Mouse (Mus musculus): ENCODE results near the gene Jazf1. TPM values are rescaled to one million over a fixed set of nuclear protein-coding genes. Genes with fewer than 3 reads are reported as not detected.

Gene Jazf1
- polyA plus RNA-seq, 1 experiment, result not detected

GRCm38 (mm10) chr6:52925458-52926042 lies 142.9 kb downstream of the Jazf1 start:
- Histone ChIP-seq H3K36me3 (replicated peaks; ENCODE audit: low read length) (no peaks in the 10 kb centered on the region), H3K9me3 (no peaks in the 10 kb centered on the region), H3K4me3 (replicated peaks) (no peak overlapping the region), H3K27me3 (replicated peaks) (peaks cover 27% of the 10 kb centered on the region), H3K4me1 (no peaks in the 10 kb centered on the region; the same call in 1 of the 2 replicates)
- TF ChIP-seq GATA1 (IDR thresholded peaks at IDR 0.05; ENCODE audit: borderline replicate concordance, low read length) (no peak), FLI1 (IDR thresholded peaks at IDR 0.05; ENCODE audit: low read length) (no peak)

DNA sequence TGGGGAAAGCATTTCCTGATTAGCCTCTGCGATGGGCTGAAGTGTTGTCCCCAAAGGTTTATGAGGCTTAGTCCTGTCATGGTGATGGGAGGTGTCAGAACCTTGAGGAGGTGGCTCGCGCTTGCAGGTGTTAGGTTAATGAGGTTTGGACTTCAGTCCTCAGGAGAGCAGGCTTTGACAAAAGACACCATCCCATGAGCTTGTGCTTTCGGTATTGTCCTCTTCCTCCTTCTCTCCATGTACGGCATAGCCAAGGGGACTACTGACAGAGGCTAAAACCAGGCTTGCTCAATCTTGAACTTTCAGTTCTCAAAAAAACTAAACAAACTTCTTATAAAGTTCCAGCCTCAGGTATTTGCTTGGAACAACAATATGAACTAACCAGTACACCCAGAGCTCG lies 147.2 kb downstream of the Jazf1 start:
- Histone ChIP-seq H3K4me1 (no peaks in the 10 kb centered on the region; the same call in 1 of the 2 replicates), H3K9me3 (no peaks in the 10 kb centered on the region), H3K36me3 (replicated peaks; ENCODE audit: low read length) (no peaks in the 10 kb centered on the region), H3K4me3 (replicated peaks) (no peak overlapping the region), H3K27me3 (replicated peaks) (peaks cover 49% of the 10 kb centered on the region)
- TF ChIP-seq FLI1 (IDR thresholded peaks at IDR 0.05; ENCODE audit: low read length) (no peak), GATA1 (IDR thresholded peaks at IDR 0.05; ENCODE audit: borderline replicate concordance, low read length) (no peak)

GRCm38 (mm10) chr6:52920719-52921118 lies 147.7 kb downstream of the Jazf1 start:
- Histone ChIP-seq H3K9me3 (no peaks in the 10 kb centered on the region), H3K27me3 (replicated peaks) (peaks cover 52% of the 10 kb centered on the region), H3K4me1 (no peaks in the 10 kb centered on the region; the same call in 1 of the 2 replicates), H3K4me3 (replicated peaks) (peak overlapping the region; percentile 35), H3K36me3 (replicated peaks; ENCODE audit: low read length) (no peaks in the 10 kb centered on the region)
- TF ChIP-seq GATA1 (IDR thresholded peaks at IDR 0.05; ENCODE audit: borderline replicate concordance, low read length) (no peak), FLI1 (IDR thresholded peaks at IDR 0.05; ENCODE audit: low read length) (no peak)

- H3K27me3 ChIP-seq (replicated peaks), result peaks cover 59% of the 10 kb centered on the region
- H3K4me1 ChIP-seq, result no peaks in the 10 kb centered on the region; the same call in 1 of the 2 replicates
- TF ChIP-seq GATA1 (IDR thresholded peaks at IDR 0.05; ENCODE audit: borderline replicate concordance, low read length), result no peak
- no peak for TF ChIP-seq FLI1 (IDR thresholded peaks at IDR 0.05; ENCODE audit: low read length)
- H3K36me3 ChIP-seq (replicated peaks; ENCODE audit: low read length), result no peaks in the 10 kb centered on the region
- no peak overlapping the region for H3K4me3 ChIP-seq (replicated peaks)
- no peaks in the 10 kb centered on the region for H3K9me3 ChIP-seq
These were observed 149.0 kb downstream of the Jazf1 start for GRCm38 (mm10) chr6:52919442-52919841.

GRCm38 (mm10) chr6:52918980-52919379 lies 149.5 kb downstream of the Jazf1 start:
- Histone ChIP-seq H3K27me3 (replicated peaks) (peaks cover 59% of the 10 kb centered on the region), H3K36me3 (replicated peaks; ENCODE audit: low read length) (no peaks in the 10 kb centered on the region), H3K4me3 (replicated peaks) (no peak overlapping the region), H3K9me3 (no peaks in the 10 kb centered on the region), H3K4me1 (no peaks in the 10 kb centered on the region; the same call in 1 of the 2 replicates)
- TF ChIP-seq FLI1 (IDR thresholded peaks at IDR 0.05; ENCODE audit: low read length), result no peak
- TF ChIP-seq GATA1 (IDR thresholded peaks at IDR 0.05; ENCODE audit: borderline replicate concordance, low read length), result no peak

GRCm38 (mm10) chr6:52917471-52917870 lies 151.0 kb downstream of the Jazf1 start:
- Histone ChIP-seq H3K27me3 (replicated peaks) (peaks cover 57% of the 10 kb centered on the region), H3K4me3 (replicated peaks) (no peak overlapping the region), H3K9me3 (no peaks in the 10 kb centered on the region), H3K4me1 (no peaks in the 10 kb centered on the region; the same call in 1 of the 2 replicates), H3K36me3 (replicated peaks; ENCODE audit: low read length) (no peaks in the 10 kb centered on the region)
- TF ChIP-seq GATA1 (IDR thresholded peaks at IDR 0.05; ENCODE audit: borderline replicate concordance, low read length) (no peak), FLI1 (IDR thresholded peaks at IDR 0.05; ENCODE audit: low read length) (no peak)

DNA sequence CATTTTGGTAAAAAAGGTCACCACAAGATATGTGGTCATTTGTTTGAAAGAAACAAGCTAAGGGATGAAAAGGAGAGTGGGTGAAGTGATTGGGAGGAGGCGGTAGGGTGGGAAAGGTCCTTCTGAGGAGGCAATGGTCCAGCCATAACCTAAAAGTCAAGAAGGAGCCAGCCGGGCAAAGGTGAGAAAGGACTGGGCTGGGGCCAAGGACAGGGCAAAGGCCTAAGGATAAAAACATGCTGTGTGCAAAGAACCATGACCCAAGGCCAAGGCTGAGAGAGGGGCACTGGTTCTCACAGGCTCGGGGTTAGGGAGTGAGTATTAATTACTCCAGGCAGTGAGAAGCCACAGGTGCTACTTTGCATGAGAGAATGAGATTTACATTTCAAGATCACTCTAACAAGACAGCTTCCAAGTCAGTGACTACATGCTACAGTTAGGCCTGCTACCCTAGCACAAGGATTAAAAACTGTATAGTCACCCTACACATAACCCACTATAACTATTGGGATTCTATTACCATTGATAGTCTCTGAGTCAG lies 151.5 kb downstream of the Jazf1 start:
- H3K4me3 ChIP-seq (replicated peaks), result no peak overlapping the region

DNA sequence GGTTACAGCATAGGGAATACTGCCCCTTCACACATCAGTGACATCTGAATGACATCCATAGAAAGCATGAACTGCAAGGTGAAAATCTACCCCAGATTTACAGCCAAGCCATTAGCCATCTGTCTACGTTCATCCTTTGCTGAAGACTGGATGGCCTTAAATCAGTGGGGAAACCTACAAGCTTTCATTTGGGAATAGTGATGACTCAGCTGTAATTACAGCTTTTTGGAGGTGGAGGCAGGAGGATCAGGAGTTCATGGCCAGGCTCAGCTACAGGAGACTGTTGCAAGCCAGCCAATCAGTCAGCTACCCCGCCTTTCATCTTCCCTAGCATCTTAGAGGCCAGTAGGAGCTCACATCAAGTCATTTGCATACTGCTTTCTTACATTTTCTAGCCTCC lies 153.5 kb downstream of the Jazf1 start:
- Histone ChIP-seq H3K4me3 (replicated peaks) (no peak overlapping the region), H3K36me3 (replicated peaks; ENCODE audit: low read length) (no peaks in the 10 kb centered on the region), H3K9me3 (no peaks in the 10 kb centered on the region), H3K4me1 (no peaks in the 10 kb centered on the region), H3K27me3 (replicated peaks) (peaks cover 55% of the 10 kb centered on the region)
- TF ChIP-seq FLI1 (IDR thresholded peaks at IDR 0.05; ENCODE audit: low read length) (no peak), GATA1 (IDR thresholded peaks at IDR 0.05; ENCODE audit: borderline replicate concordance, low read length) (no peak)

More for the DNA sequence above, 151.5 kb downstream of the Jazf1 start:
- Histone ChIP-seq H3K36me3 (replicated peaks; ENCODE audit: low read length) (no peaks in the 10 kb centered on the region), H3K4me1 (no peaks in the 10 kb centered on the region; the same call in 1 of the 2 replicates), H3K27me3 (replicated peaks) (peaks cover 55% of the 10 kb centered on the region), H3K9me3 (no peaks in the 10 kb centered on the region)
- TF ChIP-seq GATA1 (IDR thresholded peaks at IDR 0.05; ENCODE audit: borderline replicate concordance, low read length), result no peak
- no peak for TF ChIP-seq FLI1 (IDR thresholded peaks at IDR 0.05; ENCODE audit: low read length)

- peaks cover 50% of the 10 kb centered on the region for H3K27me3 ChIP-seq (replicated peaks)
- no peaks in the 10 kb centered on the region for H3K9me3 ChIP-seq
- H3K4me1 ChIP-seq, result no peaks in the 10 kb centered on the region
- TF ChIP-seq GATA1 (IDR thresholded peaks at IDR 0.05; ENCODE audit: borderline replicate concordance, low read length), result no peak
- TF ChIP-seq FLI1 (IDR thresholded peaks at IDR 0.05; ENCODE audit: low read length), result no peak
- no peak overlapping the region for H3K4me3 ChIP-seq (replicated peaks)
- no peaks in the 10 kb centered on the region for H3K36me3 ChIP-seq (replicated peaks; ENCODE audit: low read length)
These were observed 156.1 kb downstream of the Jazf1 start for GRCm38 (mm10) chr6:52912143-52912918.

DNA sequence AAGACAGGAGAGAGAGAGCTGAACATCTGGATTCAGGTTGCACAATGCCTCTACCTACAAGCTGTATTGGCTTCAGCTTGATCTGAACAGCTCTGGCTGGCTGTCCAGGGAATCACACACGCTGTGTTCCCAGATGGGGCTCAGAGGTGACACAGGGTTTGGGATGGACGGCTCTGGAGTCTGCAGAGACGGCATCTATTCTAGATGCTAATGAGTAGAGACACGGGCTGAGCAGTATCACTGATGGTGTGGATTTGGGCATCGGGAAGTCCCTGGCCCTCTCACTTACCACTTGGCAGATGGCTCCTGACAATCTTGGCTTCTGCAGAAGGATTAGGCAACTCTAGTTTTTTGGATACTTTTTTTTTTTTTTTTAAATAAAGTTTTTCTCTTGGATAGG lies 161.6 kb downstream of the Jazf1 start:
- TF ChIP-seq FLI1 (IDR thresholded peaks at IDR 0.05; ENCODE audit: low read length) (no peak), GATA1 (IDR thresholded peaks at IDR 0.05; ENCODE audit: borderline replicate concordance, low read length) (no peak)
- no peak overlapping the region for H3K4me3 ChIP-seq (replicated peaks)
- H3K4me1 ChIP-seq, result no peaks in the 10 kb centered on the region; the same call in 1 of the 2 replicates
- no peaks in the 10 kb centered on the region for H3K9me3 ChIP-seq
- H3K27me3 ChIP-seq (replicated peaks), result peaks cover 27% of the 10 kb centered on the region
- H3K36me3 ChIP-seq (replicated peaks; ENCODE audit: low read length), result no peaks in the 10 kb centered on the region

Measured in megakaryocyte, embryonic 14.5 days (primary cell).